Mouse (Mus musculus): ENCODE measurements around the gene Cyp26b1.

Cyp26b1 gene

DNA sequence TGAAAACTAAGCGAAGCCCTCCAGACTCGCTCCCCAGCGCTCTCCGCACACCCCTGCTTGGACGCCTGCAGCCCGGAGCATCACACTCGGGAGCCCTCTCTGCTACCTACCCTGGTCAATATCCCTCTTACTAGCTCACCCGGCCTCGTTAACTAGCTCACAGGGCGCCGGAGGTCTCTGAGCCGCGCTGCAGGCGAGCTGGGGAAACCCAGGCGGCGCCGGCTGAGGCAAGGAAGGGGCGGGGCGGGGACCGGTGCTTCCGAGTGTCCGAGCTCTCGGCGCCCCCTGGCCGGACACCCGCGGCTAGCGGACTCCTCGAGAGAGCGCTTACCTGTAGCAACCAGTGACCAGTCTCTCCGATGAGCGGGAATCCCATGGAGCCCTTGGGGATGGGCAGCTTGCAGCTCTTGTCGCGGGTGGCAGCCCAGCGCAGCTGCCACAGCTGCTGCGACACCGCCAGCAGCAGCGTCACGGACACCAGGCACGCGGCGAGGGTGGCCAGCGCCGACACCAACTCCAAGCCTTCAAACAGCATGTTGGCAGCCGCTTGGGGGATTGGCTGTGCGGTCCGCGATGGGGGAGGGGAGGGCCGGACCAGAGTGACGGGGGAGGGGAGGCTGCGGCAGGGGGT, 6.1 kb downstream of the Cyp26b1 start:
- in situ Hi-C loops (cut with MboI, MseI) = loop anchor here (10.0 kb wide), 1 partner anchor 883 kb away; no protein-coding TSS in a partner anchor

DNA sequence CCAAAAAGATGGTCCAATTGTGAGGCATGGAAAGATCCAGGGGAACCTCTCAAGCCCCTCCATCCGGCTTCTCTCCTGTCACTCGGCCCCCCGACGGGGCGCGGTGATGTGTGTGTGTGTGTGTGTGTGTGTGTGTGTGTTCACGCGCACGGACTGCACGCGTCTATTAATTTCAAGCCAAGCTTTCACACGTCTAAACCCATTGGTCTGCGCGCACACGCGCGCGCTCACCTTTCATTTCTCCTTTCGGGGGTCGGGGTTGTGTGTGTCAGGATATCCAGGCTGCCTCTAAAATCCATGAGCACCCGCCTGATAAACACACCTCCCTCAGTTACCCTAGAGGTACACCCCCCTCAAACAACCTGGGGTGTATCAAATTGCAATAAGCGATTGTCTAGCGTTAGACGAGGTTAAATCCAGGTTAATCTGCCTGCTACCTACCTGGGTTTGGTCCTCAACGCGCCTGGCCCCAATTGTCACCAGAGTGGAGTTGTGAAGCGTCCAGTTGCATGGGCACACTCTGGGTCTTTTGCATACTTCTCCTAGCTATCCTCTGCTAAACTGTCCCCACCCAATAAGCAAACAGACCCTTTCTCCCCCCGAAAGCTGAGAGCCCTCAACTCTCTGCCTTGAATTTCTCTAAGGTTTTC, 7.0 kb downstream of the Cyp26b1 start:
- in situ Hi-C loops (cut with MboI, MseI) = loop anchor here (10.0 kb wide), 1 partner anchor 882 kb away; no protein-coding TSS in a partner anchor

DNA sequence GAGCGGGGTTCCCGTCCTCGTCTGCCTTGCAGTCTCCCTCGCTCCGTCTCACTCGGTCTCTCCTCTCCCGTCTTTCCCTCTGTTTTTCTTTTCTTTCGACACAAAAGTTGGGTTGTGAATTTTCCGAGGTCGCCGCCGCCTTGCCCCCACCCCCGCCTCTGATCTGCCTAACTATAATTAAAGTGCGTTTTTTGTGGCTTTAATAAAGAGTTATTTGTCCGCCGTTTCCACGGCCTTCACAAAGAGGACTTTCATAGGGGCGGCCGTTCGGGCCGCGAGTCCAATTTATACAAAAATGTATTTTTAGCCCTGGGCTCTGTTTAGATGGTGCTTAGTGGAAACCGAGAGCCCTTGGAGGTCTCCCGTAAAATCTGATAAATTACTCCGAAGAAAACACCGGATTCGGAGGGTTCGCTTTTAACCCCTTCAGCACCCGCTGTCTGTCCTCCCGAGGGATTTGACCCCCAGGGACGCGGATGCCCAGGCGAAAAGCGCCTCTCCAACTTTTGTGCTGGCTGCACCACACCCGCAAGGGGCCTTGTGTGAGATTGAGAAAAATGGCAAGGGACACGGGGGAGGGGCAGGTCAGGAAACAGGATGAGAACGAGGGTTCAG, 7.9 kb downstream of the Cyp26b1 start:
- in situ Hi-C loops (cut with MboI, MseI) = loop anchor here (10.0 kb wide), 1 partner anchor 881 kb away; no protein-coding TSS in a partner anchor

DNA sequence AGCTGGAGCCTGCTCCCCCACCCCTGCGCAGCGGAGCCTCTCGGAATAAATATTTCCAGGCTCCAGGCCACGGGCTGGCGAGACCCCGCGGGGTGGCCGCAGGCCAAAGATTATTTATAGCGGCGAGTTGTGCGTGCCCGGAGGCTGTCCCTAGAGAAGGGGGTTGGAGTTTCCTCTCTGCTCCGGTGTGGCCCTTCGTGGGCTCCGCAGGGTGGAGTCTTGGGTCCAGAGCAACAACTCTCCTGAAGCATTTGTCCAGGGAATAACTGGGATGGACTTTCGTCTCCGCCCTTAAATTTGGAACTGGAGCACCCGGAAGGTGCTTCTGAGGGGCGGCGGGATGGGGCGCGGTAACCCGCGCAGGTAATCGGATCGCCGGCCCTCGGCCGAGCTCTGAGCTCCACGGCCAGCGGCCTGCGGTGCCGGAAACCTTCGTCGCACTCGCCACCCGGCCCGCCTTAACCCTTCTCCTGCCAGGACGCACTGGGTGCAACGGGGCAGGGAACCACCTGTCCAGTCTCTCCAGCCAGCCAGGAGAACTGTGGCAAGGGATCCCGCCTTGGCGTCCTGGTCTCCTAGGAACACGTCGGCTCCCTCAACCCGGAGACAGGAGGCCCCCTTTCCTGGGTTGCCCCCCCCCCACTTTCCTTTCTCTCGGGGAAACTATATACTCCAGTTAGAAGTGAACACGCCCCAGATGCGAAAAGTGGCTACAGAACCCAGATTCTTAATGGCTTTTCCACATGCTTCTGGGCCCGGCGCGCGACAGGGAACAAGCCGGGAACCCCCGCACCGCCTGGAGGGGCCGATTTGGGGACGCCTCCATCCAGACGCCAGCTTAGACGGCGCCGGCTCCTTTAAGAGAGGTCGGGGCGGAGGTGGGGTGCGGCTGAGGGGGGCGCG, 8.7 kb downstream of the Cyp26b1 start:
- in situ Hi-C loops (cut with MboI, MseI) = loop anchor here (5.0 to 10.0 kb wide), 3 partner anchors 78 to 880 kb away; no protein-coding TSS in a partner anchor

DNA sequence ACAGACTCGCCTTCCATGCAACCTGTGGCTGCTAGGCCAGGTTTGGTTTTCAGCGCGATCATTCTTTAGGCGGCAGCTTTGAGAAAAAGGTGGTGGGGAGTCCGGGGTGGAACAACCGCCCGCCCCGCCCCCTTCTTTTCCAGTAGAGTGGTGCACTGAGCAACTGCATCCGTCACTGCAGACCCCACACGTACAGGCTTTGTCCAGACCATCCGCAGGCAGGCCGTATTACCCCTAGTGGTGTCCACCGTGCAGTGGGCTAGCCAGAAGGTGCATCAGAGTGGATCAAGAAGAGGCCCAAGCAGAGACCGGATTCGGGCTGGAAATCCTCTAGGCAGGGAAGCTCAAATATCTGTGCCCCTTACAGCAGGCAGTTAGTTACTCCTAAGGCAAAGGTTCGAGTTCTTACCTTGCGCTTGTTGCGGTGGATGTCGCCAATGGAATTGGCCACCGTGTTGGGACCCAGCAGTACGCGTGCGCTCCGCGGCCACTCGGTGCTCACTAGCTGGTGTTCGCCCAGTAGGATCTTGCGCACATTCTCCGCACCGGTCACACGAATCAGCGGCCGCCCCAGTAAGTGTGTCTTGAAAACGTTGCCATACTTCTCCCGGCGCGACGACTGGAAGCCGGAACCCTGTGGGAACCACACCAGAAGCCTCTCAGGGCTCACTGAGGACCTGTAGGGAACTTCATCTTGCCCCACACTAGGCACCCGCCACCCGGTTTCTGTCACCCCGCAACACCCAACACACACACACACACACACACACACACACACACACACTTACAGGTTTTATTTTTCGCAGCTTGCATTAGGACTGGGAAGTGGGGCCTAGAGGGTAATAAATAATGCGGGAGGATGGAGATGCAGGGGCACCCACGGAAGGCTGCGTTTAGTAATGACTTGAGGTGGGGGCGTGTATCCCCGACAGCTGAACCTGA, 9.6 kb downstream of the Cyp26b1 start:
- in situ Hi-C loops (cut with MboI, MseI) = loop anchor here (5.0 to 10.0 kb wide), 3 partner anchors 77 to 879 kb away; no protein-coding TSS in a partner anchor

DNA sequence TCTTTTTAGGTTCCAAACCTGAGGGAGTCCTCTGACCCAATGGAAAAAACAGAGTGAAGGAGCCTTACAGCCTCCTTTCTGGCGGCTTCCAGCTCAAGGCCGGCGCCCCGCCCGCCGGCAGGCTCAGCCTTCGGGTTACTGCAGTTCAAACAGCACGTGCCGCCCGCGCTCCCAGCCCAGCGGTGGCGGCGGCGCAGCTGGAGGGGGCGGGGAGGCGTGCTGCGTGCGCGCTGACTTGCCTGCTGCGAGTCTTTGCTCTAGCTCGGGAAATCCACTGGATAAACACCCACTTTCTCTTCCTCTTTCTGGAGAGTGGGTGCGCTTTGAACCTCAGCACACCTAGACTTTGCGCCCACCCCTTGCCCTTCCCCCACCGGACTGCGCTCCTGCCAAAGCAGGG, 10.3 kb downstream of the Cyp26b1 start:
- in situ Hi-C loops (cut with MboI, MseI) = loop anchor here (5.0 to 10.0 kb wide), 3 partner anchors 76 to 879 kb away; no protein-coding TSS in a partner anchor

DNA sequence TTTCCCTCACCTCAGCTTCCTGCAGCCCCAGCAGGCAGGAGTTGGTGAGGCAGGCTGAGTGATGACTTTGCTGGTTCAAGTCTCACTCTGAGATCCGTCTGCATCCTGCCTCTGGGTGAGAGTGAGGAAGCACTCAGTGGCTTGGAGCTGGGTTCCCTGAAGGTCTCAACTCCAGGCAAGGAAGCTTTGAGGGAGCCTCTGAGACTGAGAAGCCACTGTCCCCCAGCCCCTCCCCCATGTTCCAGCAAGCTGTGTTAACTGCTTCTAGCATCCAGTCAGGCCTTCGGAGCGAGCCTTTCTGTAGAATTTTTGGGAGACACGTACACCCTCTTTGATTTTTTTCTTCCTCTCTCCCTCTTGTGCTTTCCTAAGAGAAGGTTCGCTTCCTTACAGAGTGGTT, 10.9 kb downstream of the Cyp26b1 start:
- in situ Hi-C loops (cut with MboI, MseI) = loop anchor here (5.0 to 10.0 kb wide), 3 partner anchors 76 to 878 kb away; no protein-coding TSS in a partner anchor

DNA sequence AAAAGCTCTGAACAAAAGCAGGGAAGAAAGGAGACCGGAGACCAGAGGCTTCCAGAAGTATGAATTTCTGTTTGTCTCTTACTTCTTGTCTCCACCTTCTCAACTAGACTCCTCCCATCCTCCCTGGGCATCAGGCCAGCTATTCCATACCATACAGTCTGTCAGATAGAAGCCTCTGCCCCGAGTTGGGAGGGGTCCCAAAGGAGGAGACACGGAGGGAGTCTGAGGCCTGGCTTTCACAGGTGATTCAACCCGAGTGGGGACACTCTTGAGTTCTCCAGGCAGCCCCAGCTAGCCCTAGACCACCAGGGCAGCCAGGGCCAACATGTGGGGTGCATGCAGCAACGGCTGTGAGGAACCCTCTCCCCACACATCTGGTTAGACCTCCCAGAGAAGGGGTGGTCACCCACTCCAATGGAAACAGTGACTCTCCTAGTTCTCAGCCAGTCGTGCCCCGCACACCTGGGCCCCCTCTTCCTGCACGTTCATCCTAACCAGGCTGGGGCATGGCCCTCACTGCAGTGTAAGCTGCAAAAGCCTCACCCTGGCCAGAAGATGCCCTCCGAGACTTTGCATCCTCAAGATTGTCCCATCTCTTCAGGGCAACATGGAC, 11.8 kb downstream of the Cyp26b1 start:
- in situ Hi-C loops (cut with MboI, MseI) = loop anchor here (5.0 to 10.0 kb wide), 3 partner anchors 75 to 877 kb away; no protein-coding TSS in a partner anchor

DNA sequence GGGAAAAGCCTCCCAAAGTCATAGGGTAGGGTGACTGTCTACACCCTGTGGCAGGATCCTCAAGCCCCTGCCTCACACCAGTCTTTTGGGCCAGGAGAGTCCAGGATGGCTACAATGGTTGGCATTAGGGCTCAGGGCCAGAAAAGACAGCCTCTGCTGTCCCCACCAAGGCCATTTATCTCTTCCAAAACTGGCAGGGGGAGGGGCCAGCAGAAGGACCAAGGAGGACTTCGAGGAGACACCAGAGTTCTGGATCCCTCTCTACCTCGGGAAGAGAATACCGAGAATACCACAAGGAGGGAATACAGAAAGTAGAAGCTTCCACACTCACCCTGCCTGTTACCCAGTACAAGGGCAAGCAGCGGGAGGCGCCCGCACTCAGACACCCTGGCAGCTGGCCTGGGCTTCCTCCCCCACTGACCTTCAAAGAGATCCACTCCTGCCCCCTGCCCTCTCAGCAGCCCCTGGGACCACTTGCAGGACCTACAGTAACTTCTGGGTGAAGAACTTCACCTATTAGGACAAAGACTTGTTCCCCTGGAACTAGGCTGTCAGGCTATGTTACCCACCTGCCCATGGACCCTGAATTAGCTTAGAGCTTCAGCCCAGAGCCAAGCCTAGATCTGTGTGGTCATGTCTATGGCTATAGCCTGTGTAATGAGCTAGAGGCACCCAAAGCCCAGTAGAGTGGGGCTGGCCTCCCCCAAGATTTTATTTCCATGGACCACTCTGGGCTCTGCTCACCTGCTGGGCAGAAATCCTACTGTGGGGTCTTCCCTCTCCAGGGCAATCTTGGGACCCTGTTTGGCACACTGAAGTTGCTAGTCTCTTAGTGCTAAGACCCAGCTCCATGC, 12.5 kb downstream of the Cyp26b1 start:
- in situ Hi-C loops (cut with MboI, MseI) = loop anchor here (5.0 to 10.0 kb wide), 3 partner anchors 74 to 876 kb away; no protein-coding TSS in a partner anchor

DNA sequence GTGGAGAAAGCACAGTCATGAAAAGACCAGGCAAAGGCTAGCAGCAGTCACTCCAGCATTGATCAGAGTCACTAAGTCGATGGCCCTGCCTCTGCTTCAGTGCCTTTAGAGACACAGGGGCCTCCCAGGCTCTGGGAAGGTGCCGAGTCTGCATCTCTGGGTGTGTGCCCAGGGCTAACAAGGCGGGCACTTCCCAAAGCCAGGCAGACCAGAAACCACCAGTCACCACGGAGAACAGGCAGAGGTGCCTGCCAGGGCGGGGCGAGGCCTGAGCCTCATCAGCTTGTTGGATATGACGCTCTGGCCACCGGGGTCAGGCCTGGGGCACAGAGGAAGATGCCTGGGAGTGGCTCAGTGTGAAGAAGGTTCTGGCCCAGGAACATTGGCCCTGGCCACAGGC, 14.2 kb downstream of the Cyp26b1 start:
- in situ Hi-C loops (cut with MboI, MseI) = loop anchor here (10.0 kb wide), 1 partner anchor 485 kb away; no protein-coding TSS in a partner anchor

DNA sequence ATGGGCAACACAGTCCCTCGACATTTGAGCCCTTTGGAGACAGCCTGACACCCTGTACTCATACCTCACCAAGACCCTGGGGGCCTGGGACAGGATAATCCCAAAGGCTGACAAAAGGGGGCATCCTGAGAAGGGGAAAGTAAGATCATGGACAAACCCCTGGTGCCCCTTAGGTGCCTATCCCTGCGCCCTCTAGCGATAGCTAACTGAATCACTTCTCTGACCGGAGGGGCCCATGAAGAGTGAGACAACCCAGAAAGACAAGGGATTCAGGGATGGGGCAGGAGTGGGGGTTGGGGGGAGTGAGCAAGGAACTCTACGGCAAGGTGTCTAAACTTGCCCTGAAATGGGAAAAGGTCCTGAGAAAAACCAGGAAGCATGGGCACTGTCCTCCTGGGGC, 14.8 kb downstream of the Cyp26b1 start:
- in situ Hi-C loops (cut with MboI, MseI) = loop anchor here (10.0 kb wide), 1 partner anchor 484 kb away; no protein-coding TSS in a partner anchor

DNA sequence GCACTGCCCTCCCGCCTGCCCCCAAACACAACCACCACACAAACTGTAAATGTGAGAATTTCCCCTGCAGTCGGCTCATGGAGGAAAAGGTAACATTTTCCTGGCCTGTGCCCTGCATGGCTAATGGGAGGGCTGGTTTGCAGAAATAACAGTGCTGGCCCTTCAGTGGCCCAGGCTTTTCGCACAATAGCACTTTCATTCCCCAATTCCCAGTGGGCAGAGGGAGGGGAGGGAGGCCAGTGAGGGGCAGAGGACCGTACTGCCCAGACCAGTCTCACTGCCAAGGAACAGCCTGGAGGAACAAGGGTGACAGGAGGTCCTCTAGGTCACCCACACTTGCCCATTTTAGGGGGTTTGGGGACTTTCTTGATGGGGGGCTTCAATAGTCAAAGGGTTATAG, 15.8 kb downstream of the Cyp26b1 start:
- in situ Hi-C loops (cut with MboI, MseI) = loop anchor here (10.0 kb wide), 1 partner anchor 483 kb away; no protein-coding TSS in a partner anchor

DNA sequence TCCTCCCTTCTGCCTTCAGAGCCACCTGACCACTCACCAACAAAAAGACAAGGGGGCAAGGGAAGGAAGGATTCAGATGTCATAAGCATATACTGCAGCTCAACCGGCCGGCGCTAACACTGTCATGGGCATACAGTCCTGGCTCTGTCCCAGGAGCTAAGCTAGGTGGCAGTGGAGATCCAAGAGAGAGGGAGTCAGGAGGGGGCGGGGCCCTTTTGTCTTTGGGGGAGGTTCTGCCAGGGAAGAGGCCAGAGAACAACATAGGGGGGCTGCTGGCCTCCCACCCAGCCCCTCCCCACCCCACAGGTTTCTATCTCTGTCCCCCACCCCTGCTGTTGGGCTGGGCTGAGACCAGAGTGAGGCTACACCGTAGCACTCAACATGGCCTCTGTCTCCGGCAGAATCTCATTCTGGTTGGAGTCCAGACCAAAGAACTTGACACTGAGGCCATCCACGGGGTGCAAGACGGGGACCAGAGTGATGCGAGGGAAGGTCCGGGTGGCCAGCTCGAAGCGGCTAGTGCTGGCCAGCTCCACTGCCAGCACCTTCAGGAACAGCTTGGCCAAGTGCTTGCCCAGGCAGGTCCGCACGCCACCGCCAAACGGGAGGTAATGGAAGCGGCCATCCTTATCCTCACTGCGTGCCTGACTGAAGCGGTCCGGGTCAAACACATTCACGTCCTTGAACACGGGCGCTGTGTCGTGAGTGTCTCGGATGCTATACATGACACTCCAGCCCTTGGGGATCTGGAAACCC, 19.6 kb downstream of the Cyp26b1 start:
- in situ Hi-C loops (cut with MboI, MseI) = loop anchor here (10.0 kb wide), 1 partner anchor 479 kb away; no protein-coding TSS in a partner anchor

DNA sequence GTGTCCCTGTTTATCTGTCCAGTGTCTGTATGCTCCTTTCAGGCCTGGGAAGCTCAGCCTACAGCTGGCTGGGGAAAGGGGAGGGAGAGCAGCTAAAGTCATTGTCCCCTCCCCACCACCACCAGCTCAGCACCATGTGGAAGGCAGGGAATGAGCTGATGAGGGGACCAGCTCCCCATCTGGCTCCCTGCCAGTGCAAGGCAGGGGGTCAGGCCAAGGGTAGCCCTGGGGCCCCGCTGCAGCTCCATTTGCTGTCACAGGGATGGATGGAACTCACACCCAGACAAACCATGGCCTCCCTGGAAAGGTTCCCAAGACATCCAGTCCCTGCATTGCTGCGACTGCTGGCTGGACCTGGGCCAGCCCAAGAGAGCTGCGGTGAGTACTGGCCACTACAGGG, 23.7 kb downstream of the Cyp26b1 start:
- in situ Hi-C loops (cut with MboI, MseI) = loop anchor here (10.0 kb wide), 1 partner anchor 475 kb away; no protein-coding TSS in a partner anchor

DNA sequence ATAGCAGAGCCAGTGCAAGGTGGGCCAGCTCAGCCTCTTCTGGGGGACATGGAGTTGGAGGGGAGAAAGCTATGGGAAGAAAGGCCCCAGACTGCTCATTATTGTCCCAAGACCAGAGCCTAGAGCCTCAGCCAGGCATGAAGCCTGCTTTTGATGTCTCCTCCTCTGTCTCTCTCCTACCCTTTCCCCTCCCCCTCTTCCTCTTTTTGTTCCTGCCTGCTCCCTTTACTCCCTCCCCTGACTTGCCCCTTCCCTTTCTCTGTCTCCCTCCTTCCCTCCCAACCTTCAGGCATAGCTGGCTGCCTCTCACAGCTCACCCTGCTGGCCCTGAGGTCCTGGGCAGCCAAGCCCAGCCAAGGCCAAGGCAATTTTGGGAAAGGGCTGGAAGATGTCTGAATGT, 24.1 kb downstream of the Cyp26b1 start:
- in situ Hi-C loops (cut with MboI, MseI) = no loop called here

DNA sequence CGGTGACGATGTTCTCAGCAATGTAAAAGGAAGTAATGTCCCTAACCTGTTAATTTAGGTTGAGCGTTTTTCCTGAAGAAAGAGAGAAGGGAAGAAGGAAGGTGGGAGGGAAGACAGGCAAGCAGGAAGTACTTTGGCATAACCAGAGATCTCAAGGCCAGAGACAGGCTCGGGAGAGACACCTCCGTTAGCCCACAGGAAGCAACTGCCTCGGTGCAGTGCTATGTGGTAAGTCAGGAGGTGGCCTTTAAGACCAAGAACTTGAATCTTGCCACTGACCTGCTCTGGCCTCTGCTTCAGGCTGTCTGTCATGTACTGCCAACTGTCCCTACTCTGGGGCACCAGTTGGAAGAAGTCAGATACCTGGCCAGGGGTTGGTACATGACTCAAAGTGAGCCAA, 24.8 kb downstream of the Cyp26b1 start:
- in situ Hi-C loops (cut with MboI, MseI) = no loop called here

DNA sequence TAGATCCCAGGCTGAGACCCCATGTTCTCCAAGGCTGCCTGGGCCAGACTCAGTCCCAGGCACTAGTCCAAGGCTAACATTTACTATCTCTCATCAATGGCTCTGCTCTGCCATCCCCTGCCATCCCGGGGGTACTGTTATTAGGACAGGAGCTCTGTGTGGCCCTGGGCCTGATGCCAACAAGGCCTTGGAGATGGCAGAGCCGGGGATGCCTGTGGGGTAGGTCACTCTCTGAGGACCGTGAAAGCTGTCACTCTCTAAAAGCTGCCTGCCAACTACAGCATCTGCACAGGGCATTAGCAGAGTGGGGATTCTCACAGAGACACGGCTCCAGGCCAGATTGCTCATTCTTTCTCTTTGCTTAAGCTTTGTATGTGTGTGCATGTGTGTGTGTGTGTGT, 26.0 kb downstream of the Cyp26b1 start:
- in situ Hi-C loops (cut with MboI, MseI) = no loop called here

DNA sequence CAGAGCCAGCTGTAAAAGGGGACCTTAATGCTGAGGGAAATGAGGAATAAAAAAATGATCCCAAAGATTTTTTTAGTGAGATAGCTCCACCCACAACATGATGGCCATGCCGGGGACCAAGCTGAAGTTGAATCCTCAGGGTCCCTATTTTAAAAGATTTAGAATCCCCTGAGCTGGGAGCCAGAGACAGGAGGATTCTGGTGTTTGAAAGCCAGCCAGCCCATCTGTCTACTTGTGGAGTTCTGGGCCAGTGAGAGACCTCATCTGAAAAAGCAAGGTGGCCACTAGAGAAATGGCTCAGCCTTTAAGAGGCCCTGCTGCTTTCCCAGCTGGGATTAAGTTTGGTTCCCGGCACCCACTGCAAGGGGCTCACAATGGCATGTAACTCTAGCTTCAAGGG, 26.9 kb downstream of the Cyp26b1 start:
- in situ Hi-C loops (cut with MboI, MseI) = no loop called here
